Mouse (Mus musculus): ENCODE results near the gene Gsg1l.

DNA sequence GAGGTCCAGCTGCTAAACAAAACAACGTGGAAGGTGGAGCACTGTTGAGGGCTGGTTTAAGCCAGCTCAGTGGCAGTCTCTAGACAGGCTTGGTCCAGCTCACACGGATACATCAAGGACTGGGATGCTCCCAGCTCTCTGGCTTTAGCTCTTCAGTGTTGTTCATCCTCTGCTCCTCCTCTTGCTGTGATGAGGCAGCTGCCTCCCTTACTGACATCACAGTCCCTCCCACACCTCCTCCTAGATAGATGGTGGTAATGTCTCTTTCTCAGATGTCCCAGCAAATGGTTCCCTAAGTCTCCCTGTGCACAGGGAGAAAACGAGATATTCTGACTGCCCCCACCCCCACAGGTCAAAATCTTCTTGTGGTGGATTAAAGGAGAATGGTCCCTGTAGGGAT is 11.0 kb upstream of the Gsg1l start:
- TF ChIP-seq GATA1 (IDR thresholded peaks at IDR 0.05; ENCODE audit: low read length) (no peak), TAL1 (IDR thresholded peaks at IDR 0.05; ENCODE audit: low read length) (no peak)

Data from erythroblast, embryonic 14.5 days (primary cell).